In the genomic region with DNA sequence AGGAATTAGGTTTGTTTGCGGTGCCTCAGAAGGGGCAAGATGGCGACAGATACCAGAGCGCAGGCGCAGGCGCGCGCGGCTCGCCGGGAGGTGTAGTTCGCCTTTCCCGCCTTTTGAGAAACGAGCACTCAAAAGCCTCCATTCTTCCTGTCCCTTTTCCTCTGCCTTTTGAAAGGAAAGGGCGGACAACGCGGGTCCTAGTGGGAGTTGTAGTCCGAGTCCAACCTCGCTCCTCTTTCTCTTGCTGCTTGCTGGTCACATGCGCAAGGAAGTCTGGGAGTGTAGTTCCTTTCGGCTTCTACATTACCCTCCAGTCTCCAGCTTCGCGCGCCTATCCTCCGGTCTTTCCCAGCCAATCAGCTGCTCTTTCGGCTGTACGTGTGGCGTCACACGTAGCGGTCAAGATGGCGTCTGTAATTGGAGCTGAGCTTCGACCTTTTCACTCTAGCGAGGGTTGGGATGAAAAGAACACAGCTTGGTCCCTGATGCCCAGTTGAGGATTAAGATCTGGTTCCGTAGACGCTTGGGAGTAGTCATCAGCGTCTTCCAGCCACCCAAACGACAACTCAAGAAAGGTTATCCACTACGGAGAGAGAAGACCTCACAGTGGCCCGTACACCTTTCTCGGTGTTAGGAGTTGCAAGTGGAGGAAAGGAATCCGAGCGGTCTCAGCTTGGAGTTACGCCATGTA, we compare ENCODE assay signal across 8 mouse cellular contexts. TPM values are rescaled to one million over a fixed set of nuclear protein-coding genes. Genes with fewer than 3 reads are reported as not detected.
A peak's percentile ranks its signal among the peaks of the same experiment; 100 is the strongest.
DNase-seq lines count a peak whose midpoint lies in the region; ATAC-seq and TF ChIP-seq lines count a peak whose summit lies in the region.

A gene (minus strand): TSS at position 253 of the 691 bp plus-strand sequence.

- H3K9me3 ChIP-seq in G1E (replicated peaks): no peaks in the 10 kb centered on the region
- no peaks in the 10 kb centered on the region for H3K9me3 ChIP-seq in forebrain, embryonic 16.5 days (ENCODE audit: control insufficient read depth, low read length)
- H3K9me3 ChIP-seq in lung, embryonic 14.5 days (ENCODE audit: low read depth, low read length): no peaks in the 10 kb centered on the region

- peaks cover 49% of the 10 kb centered on the region for H3K36me3 ChIP-seq in G1E (replicated peaks)
- no peaks in the 10 kb centered on the region; the same call in 1 of the 2 replicates for H3K36me3 ChIP-seq in forebrain, embryonic 16.5 days (ENCODE audit: control insufficient read depth, insufficient read depth)
- H3K36me3 ChIP-seq in lung, embryonic 14.5 days (ENCODE audit: insufficient read depth): peaks cover 21% of the 10 kb centered on the region
- peaks cover 4% of the 10 kb centered on the region; the same call in 1 of the 2 replicates for H3K36me3 ChIP-seq in thymus, adult 2 months (ENCODE audit: control insufficient read depth, insufficient read depth, low read length)

- H3K27me3 ChIP-seq in G1E (ENCODE audit: insufficient read depth, low read length): no peaks in the 10 kb centered on the region
- H3K27me3 ChIP-seq in forebrain, embryonic 16.5 days (replicated peaks; ENCODE audit: control insufficient read depth, insufficient read depth, low read length): no peaks in the 10 kb centered on the region
- no peaks in the 10 kb centered on the region for H3K27me3 ChIP-seq in lung, embryonic 14.5 days (ENCODE audit: insufficient read depth, low read length)
- H3K27me3 ChIP-seq in thymus, adult 2 months (ENCODE audit: control insufficient read depth, insufficient read depth, low read length): no peaks in the 10 kb centered on the region

- peaks cover 21% of the 10 kb centered on the region for H3K4me1 ChIP-seq in G1E (ENCODE audit: insufficient read depth, low read depth, low read length)
- H3K4me1 ChIP-seq in forebrain, embryonic 16.5 days (replicated peaks; ENCODE audit: control insufficient read depth, insufficient read depth, low read length): peaks cover 25% of the 10 kb centered on the region
- H3K4me1 ChIP-seq in lung, embryonic 14.5 days (ENCODE audit: insufficient read depth): peaks cover 6% of the 10 kb centered on the region; the same call in 1 of the 2 replicates
- H3K4me1 ChIP-seq in olfactory bulb, adult 2 months (ENCODE audit: control insufficient read depth, insufficient read depth, low read length): peaks cover 3% of the 10 kb centered on the region; the same call in 1 of the 2 replicates
- H3K4me1 ChIP-seq in thymus, adult 2 months (replicated peaks; ENCODE audit: control insufficient read depth, insufficient read depth, low read length): peaks cover 2% of the 10 kb centered on the region

- DNase-seq in G1E (ENCODE audit: low spot score): peak; percentile 93
- DNase-seq in cerebellum, adult 18-20 months: peak; percentile 94 to 99
- peak; percentile 89 to 93 for DNase-seq in heart, postnatal 36 days
- peak; percentile 92 to 99 for DNase-seq in layer of hippocampus, adult 2 months (ENCODE audit: low spot score in 2 of 2)
- DNase-seq in lung, embryonic 14.5 days: peak; percentile 98
- DNase-seq in thymus, adult 2 months: peak; percentile 87

- peak within 1 kb of the TSS; percentile 71 for H3K4me2 ChIP-seq in forebrain, embryonic 16.5 days (ENCODE audit: low read length)
- H3K4me2 ChIP-seq in lung, embryonic 14.5 days: peak within 1 kb of the TSS; percentile 63

- ATAC-seq in G1E (ENCODE audit: extremely low read depth, insufficient number of reproducible peaks, low FRiP score, poor library complexity, severe bottlenecking): peak; percentile 93
- peak; percentile 97 for ATAC-seq in forebrain, embryonic 16.5 days
- peak; percentile 95 for ATAC-seq in lung, embryonic 14.5 days (ENCODE audit: insufficient read depth)

- WGBS in forebrain, embryonic 16.5 days: under 1% methylated on average over 42 of the region's 42 CpGs
- WGBS in lung, embryonic 14.5 days: under 1% methylated on average over 42 of the region's 42 CpGs
- WGBS in olfactory bulb, adult 2 months: under 1% methylated on average over 42 of the region's 42 CpGs
- under 1% methylated on average over 42 of the region's 42 CpGs for WGBS in thymus, adult 2 months

- peak; percentile 70; the same call in 1 of the 2 replicates for TF ChIP-seq POLR2A in olfactory bulb, adult 2 months (IDR thresholded peaks at IDR 0.05; ENCODE audit: insufficient read depth, low read depth, low read length)
- peak; percentile 82 for TF ChIP-seq POLR2A in thymus, adult 2 months (IDR thresholded peaks at IDR 0.05; ENCODE audit: control insufficient read depth, extremely low read depth, insufficient read depth, low read length, poor library complexity)

- H3K9ac ChIP-seq in forebrain, embryonic 16.5 days (replicated peaks; ENCODE audit: low read depth, low read length): peak within 1 kb of the TSS; percentile 85
- H3K9ac ChIP-seq in lung, embryonic 14.5 days: peak within 1 kb of the TSS; percentile 88

- no peak for TF ChIP-seq CTCF in G1E (IDR thresholded peaks at IDR 0.05; ENCODE audit: low read depth, low read length)
- peak; percentile 15; the same call in 1 of the 2 replicates for TF ChIP-seq CTCF in layer of hippocampus, adult 2 months (conservative IDR thresholded peaks at IDR 0.05)
- no peak for TF ChIP-seq CTCF in lung, embryonic 14.5 days (IDR thresholded peaks at IDR 0.05; ENCODE audit: low read depth)
- TF ChIP-seq CTCF in olfactory bulb, adult 2 months (IDR thresholded peaks at IDR 0.05; ENCODE audit: insufficient read depth, low read depth, low read length): no peak
- TF ChIP-seq CTCF in thymus, adult 2 months (IDR thresholded peaks at IDR 0.05; ENCODE audit: borderline replicate concordance, control insufficient read depth, extremely low read depth, insufficient read depth, low read length, poor library complexity): no peak

- H3K4me3 ChIP-seq in G1E (ENCODE audit: low read depth, low read length): peak within 1 kb of the TSS; percentile 97
- peak within 1 kb of the TSS; percentile 84 for H3K4me3 ChIP-seq in forebrain, embryonic 16.5 days (replicated peaks; ENCODE audit: low read length)
- H3K4me3 ChIP-seq in layer of hippocampus, adult 2 months: peak within 1 kb of the TSS; percentile 77
- peak within 1 kb of the TSS; percentile 98 for H3K4me3 ChIP-seq in lung, embryonic 14.5 days (ENCODE audit: low read depth, low read length)
- peak within 1 kb of the TSS; percentile 95 for H3K4me3 ChIP-seq in olfactory bulb, adult 2 months (ENCODE audit: insufficient read depth, low read depth, low read length)
- peak within 1 kb of the TSS; percentile 85 for H3K4me3 ChIP-seq in thymus, adult 2 months (ENCODE audit: control insufficient read depth, insufficient read depth, low read length)

- intact Hi-C loops in heart, postnatal 36 days (cut with DNase I): loop anchor here (2.0 kb wide), 2 partner anchors 46 to 124 kb away; a partner anchor contains a TSS

- H3K27ac ChIP-seq in forebrain, embryonic 16.5 days (ENCODE audit: low read length): peak within 1 kb of the TSS; percentile 92
- peak within 1 kb of the TSS; percentile 96 for H3K27ac ChIP-seq in layer of hippocampus, adult 2 months
- H3K27ac ChIP-seq in lung, embryonic 14.5 days (ENCODE audit: low read depth): peak within 1 kb of the TSS; percentile 98
- peak within 1 kb of the TSS; percentile 84 for H3K27ac ChIP-seq in olfactory bulb, adult 2 months (ENCODE audit: insufficient read depth, low read depth, low read length)
- H3K27ac ChIP-seq in thymus, adult 2 months (ENCODE audit: control insufficient read depth, insufficient read depth, low read length): peak within 1 kb of the TSS; percentile 56

RNA-seq across cellular contexts. Expression of the gene that starts here (rescaled TPM):
- total RNA-seq in G1E (2014; fragmentation: Nextera tagmentation) (179 and 201 TPM in 2 replicates), G1E (2017) (50.9 and 57.2 TPM in 2 replicates)
- polyA plus RNA-seq in G1E (2012): 3.6 and 3.9 TPM in 2 replicates
- 41.6 and 42.2 TPM in 2 replicates for polyA plus RNA-seq in forebrain, embryonic 16.5 days (2015; fragmentation: Nextera tagmentation; extraction: Ambion mirVana)
- total RNA-seq in heart, postnatal 36 days (2021): 10 to 100 TPM; 25.3 to 27.3 TPM
- total RNA-seq in layer of hippocampus, adult 2 months (2021): 10 to 100 TPM; 69.9 to 82.7 TPM
- 45.5 and 47.4 TPM in 2 replicates for polyA plus RNA-seq in lung, embryonic 14.5 days (2014; fragmentation: Nextera tagmentation; extraction: Ambion mirVana)
- not detected in 2 replicates for polyA plus RNA-seq in olfactory bulb, adult 2 months (2012; ENCODE audit: insufficient read depth, insufficient read length, low replicate concordance, missing spikeins)
- polyA plus RNA-seq in thymus, adult 2 months (2012; rRNA removed): 52.8 and 53.5 TPM in 2 replicates

Comparison
In these comparisons a context has a peak if more than half of its experiments do, and no peak if none do; other contexts are left out.
1. Peak in every context shown above with its lines: DNase-seq, ATAC-seq, H3K4me3 ChIP-seq and H3K27ac ChIP-seq.